ENCODE assay signal across 10 mouse cellular contexts in genomic region chr8:121905864-121906263, GRCm38 (mm10). TPM values are rescaled to one million over a fixed set of nuclear protein-coding genes. Genes with fewer than 3 reads are reported as not detected.
DNase-seq lines count a peak whose midpoint lies in the region; ATAC-seq and TF ChIP-seq lines count a peak whose summit lies in the region.
"Had no signal": no experiment of that assay in that cellular context is flagged by ENCODE, and none has a peak within 500 bp of the region (broad histone marks: within the 10 kb centered on the region; RNA-seq: fewer than 3 reads in every experiment).

No protein-coding gene starts in this region.

- H3K4me2 ChIP-seq in heart, embryonic 11.5 days, result peak overlapping the region; percentile 96
- H3K4me2 ChIP-seq in forebrain, postnatal 0 days (ENCODE audit: low read depth), result peak overlapping the region; percentile 89
- peak overlapping the region; percentile 99 for H3K4me2 ChIP-seq in liver, postnatal 0 days (ENCODE audit: low read depth, low read length)

- TF ChIP-seq POLR2A in ES-Bruce4 (IDR thresholded peaks at IDR 0.05; ENCODE audit: insufficient read depth, low read length), result no peak

- 32% methylated on average over 5 of the region's 5 CpGs for WGBS in heart, embryonic 11.5 days (ENCODE audit: insufficient replicate concordance)
- 18% methylated on average over 5 of the region's 5 CpGs for WGBS in forebrain, postnatal 0 days
- 14% methylated on average over 5 of the region's 5 CpGs for WGBS in liver, postnatal 0 days (ENCODE audit: insufficient replicate concordance)

- peak overlapping the region; percentile 73 for H3K4me3 ChIP-seq in heart, embryonic 11.5 days (ENCODE audit: low read depth, low read length)
- peak overlapping the region; percentile 80 for H3K4me3 ChIP-seq in ES-Bruce4 (ENCODE audit: low read depth, low read length)
- H3K4me3 ChIP-seq in forebrain, postnatal 0 days (ENCODE audit: low read depth, low read length), result peak overlapping the region; percentile 60
- H3K4me3 ChIP-seq in liver, postnatal 0 days (ENCODE audit: low read depth, low read length), result peak overlapping the region; percentile 97

- no peaks in the 10 kb centered on the region for H3K36me3 ChIP-seq in heart, embryonic 11.5 days (ENCODE audit: control insufficient read depth, insufficient read depth, low read length)
- peaks cover 29% of the 10 kb centered on the region for H3K36me3 ChIP-seq in ES-Bruce4 (ENCODE audit: control insufficient read depth, insufficient read depth, low read length, poor library complexity, severe bottlenecking)
- no peaks in the 10 kb centered on the region for H3K36me3 ChIP-seq in forebrain, postnatal 0 days (ENCODE audit: insufficient read depth)
- no peaks in the 10 kb centered on the region for H3K36me3 ChIP-seq in liver, postnatal 0 days (replicated peaks; ENCODE audit: insufficient read depth, low read length)

- no peak for TF ChIP-seq CTCF in ES-Bruce4 (IDR thresholded peaks at IDR 0.05; ENCODE audit: low read depth, low read length)
- no peak for TF ChIP-seq CTCF in forebrain, postnatal 0 days (IDR thresholded peaks at IDR 0.05; ENCODE audit: low read depth)
- no peak for TF ChIP-seq CTCF in liver, postnatal 0 days (IDR thresholded peaks at IDR 0.05; ENCODE audit: low read depth)

- peak overlapping the region; percentile 74 for H3K9ac ChIP-seq in heart, embryonic 11.5 days (ENCODE audit: low read depth, low read length)
- H3K9ac ChIP-seq in ES-Bruce4 (ENCODE audit: low read depth, poor library complexity, severe bottlenecking), result peak overlapping the region; percentile 67
- H3K9ac ChIP-seq in forebrain, postnatal 0 days, result peak overlapping the region; percentile 75
- peak overlapping the region; percentile 83 for H3K9ac ChIP-seq in liver, postnatal 0 days (replicated peaks)

- peaks cover 30% of the 10 kb centered on the region for H3K4me1 ChIP-seq in heart, embryonic 11.5 days (ENCODE audit: control insufficient read depth, insufficient read depth, low read length)
- peaks cover 13% of the 10 kb centered on the region for H3K4me1 ChIP-seq in ES-Bruce4 (ENCODE audit: control insufficient read depth, insufficient read depth, low read length)
- H3K4me1 ChIP-seq in forebrain, postnatal 0 days (ENCODE audit: insufficient read depth), result peaks cover 14% of the 10 kb centered on the region
- H3K4me1 ChIP-seq in liver, postnatal 0 days (ENCODE audit: insufficient read depth), result peaks cover 33% of the 10 kb centered on the region

- no peak for ATAC-seq in heart, embryonic 11.5 days (replicated peaks; ENCODE audit: insufficient number of reproducible peaks, low FRiP score, low TSS enrichment)
- no peak for ATAC-seq in forebrain, postnatal 0 days
- no peak for ATAC-seq in liver, postnatal 0 days

- no peaks in the 10 kb centered on the region for H3K9me3 ChIP-seq in heart, embryonic 11.5 days (replicated peaks; ENCODE audit: control insufficient read depth, low read length)
- H3K9me3 ChIP-seq in ES-Bruce4 (replicated peaks; ENCODE audit: control insufficient read depth, insufficient read depth, low read length, poor library complexity, severe bottlenecking), result no peaks in the 10 kb centered on the region
- no peaks in the 10 kb centered on the region for H3K9me3 ChIP-seq in forebrain, postnatal 0 days (ENCODE audit: low read length)
- H3K9me3 ChIP-seq in liver, postnatal 0 days (ENCODE audit: low read length), result no peaks in the 10 kb centered on the region

- intact Hi-C loops in heart, postnatal 36 days (cut with DNase I), result no loop called here

- TF ChIP-seq EP300 in ES-Bruce4 (IDR thresholded peaks at IDR 0.05; ENCODE audit: insufficient read depth, low read depth, low read length), result no peak
- no peak for TF ChIP-seq EP300 in liver, postnatal 0 days (IDR thresholded peaks at IDR 0.05; ENCODE audit: low read depth)

- no peaks in the 10 kb centered on the region; the same call in 1 of the 2 replicates for H3K27me3 ChIP-seq in heart, embryonic 11.5 days (ENCODE audit: control insufficient read depth, insufficient read depth, low read length)
- H3K27me3 ChIP-seq in ES-Bruce4 (ENCODE audit: control insufficient read depth, insufficient read depth, low read length, poor library complexity, severe bottlenecking), result no peaks in the 10 kb centered on the region
- no peaks in the 10 kb centered on the region for H3K27me3 ChIP-seq in forebrain, postnatal 0 days (ENCODE audit: insufficient read depth, low read length)
- no peaks in the 10 kb centered on the region for H3K27me3 ChIP-seq in liver, postnatal 0 days (ENCODE audit: insufficient read depth, low read length)

- DNase-seq in heart, postnatal 36 days, result no peak
- no peak for DNase-seq in forebrain, postnatal 0 days
- DNase-seq in liver, postnatal 0 days, result no peak
- no peak for DNase-seq in yolk sac, embryonic 10.5 days (ENCODE audit: low spot score)
- DNase-seq in layer of hippocampus, adult 11-12 months (ENCODE audit: low spot score), result no peak
- no peak for DNase-seq in kidney, postnatal 10 days

- H3K27ac ChIP-seq in heart, embryonic 11.5 days (ENCODE audit: low read depth, low read length), result no peak overlapping the region
- H3K27ac ChIP-seq in ES-Bruce4 (ENCODE audit: insufficient read depth, low read length), result no peak overlapping the region
- H3K27ac ChIP-seq in forebrain, postnatal 0 days (ENCODE audit: low read depth, low read length), result no peak overlapping the region
- no peak overlapping the region for H3K27ac ChIP-seq in liver, postnatal 0 days (ENCODE audit: low read depth)

RNA-seq across cellular contexts. Expression of gene Slc7a5, which starts 1.6 kb away (rescaled TPM):
- polyA plus RNA-seq in heart, embryonic 11.5 days (2014; fragmentation: Nextera tagmentation; extraction: Ambion mirVana), result 17.0 and 18.4 TPM in 2 replicates
- 1 to 10 TPM; 3.1 to 3.6 TPM for total RNA-seq in heart, postnatal 36 days (2021)
- 80.8 and 85.4 TPM in 2 replicates for polyA plus RNA-seq in ES-Bruce4 (2011; ENCODE audit: insufficient read depth, insufficient read length, low read depth, missing spikeins)
- 58.1 and 99.4 TPM in 2 replicates for total RNA-seq in forebrain, postnatal 0 days (2014; rRNA removed)
- 64.7 and 67.9 TPM in 2 replicates for polyA plus RNA-seq in forebrain, postnatal 0 days (2015; fragmentation: Nextera tagmentation; extraction: Ambion mirVana)
- polyA plus RNA-seq in liver, postnatal 0 days (2015; fragmentation: Nextera tagmentation; extraction: Ambion mirVana), result 10.5 and 10.8 TPM in 2 replicates

RNA-seq across cellular contexts. Expression of gene Car5a, which starts 38.8 kb away (rescaled TPM):
- 0.17 TPM in 1 of 2 replicates, not detected in the other for polyA plus RNA-seq in heart, embryonic 11.5 days (2014; fragmentation: Nextera tagmentation; extraction: Ambion mirVana)
- total RNA-seq in heart, postnatal 36 days (2021), result not detected
- polyA plus RNA-seq in ES-Bruce4 (2011; ENCODE audit: insufficient read depth, insufficient read length, low read depth, missing spikeins), result 4.3 and 5.8 TPM in 2 replicates
- 0.23 TPM in 1 of 2 replicates, not detected in the other for total RNA-seq in forebrain, postnatal 0 days (2014; rRNA removed)
- 0.48 and 0.52 TPM in 2 replicates for polyA plus RNA-seq in forebrain, postnatal 0 days (2015; fragmentation: Nextera tagmentation; extraction: Ambion mirVana)
- 5.9 and 9.6 TPM in 2 replicates for polyA plus RNA-seq in liver, postnatal 0 days (2015; fragmentation: Nextera tagmentation; extraction: Ambion mirVana)
- total RNA-seq: common myeloid progenitor, adult 5-6 weeks; neutrophil, adult 5-6 weeks had no signal

RNA-seq across cellular contexts. Expression of gene Banp, which starts 43.7 kb away (rescaled TPM):
- polyA plus RNA-seq in heart, embryonic 11.5 days (2014; fragmentation: Nextera tagmentation; extraction: Ambion mirVana), result 39.7 and 40.1 TPM in 2 replicates
- 10 to 100 TPM in 1 of 2 experiments, 1 to 10 TPM in 1; 8.5 to 19.2 TPM for total RNA-seq in heart, postnatal 36 days (2021)
- 47.2 and 54.8 TPM in 2 replicates for polyA plus RNA-seq in ES-Bruce4 (2011; ENCODE audit: insufficient read depth, insufficient read length, low read depth, missing spikeins)
- total RNA-seq in forebrain, postnatal 0 days (2014; rRNA removed), result 37.9 and 44.1 TPM in 2 replicates
- 29.3 and 30.0 TPM in 2 replicates for polyA plus RNA-seq in forebrain, postnatal 0 days (2015; fragmentation: Nextera tagmentation; extraction: Ambion mirVana)
- polyA plus RNA-seq in liver, postnatal 0 days (2015; fragmentation: Nextera tagmentation; extraction: Ambion mirVana), result 7.6 and 7.9 TPM in 2 replicates
